Mouse (Mus musculus) stomach, postnatal 0 days (tissue): Measurements from ENCODE around the gene Gm7029. TPM values are rescaled to one million over a fixed set of nuclear protein-coding genes. Genes with fewer than 3 reads are reported as not detected.
A peak's percentile ranks its signal among the peaks of the same experiment; 100 is the strongest.
"Not testable (repeated sequence)": the region's sequence is repeated elsewhere in the genome, so short reads cannot be mapped to it uniquely, and the experiment has no call there.

Experiments
- ATAC-seq: fragments of 200-750 bp; cut with Nextera tagmentation; 2 replicates; pipeline ENCODE4 v1.8.0; 2017; ENCODE audit not compliant: low FRiP score, low TSS enrichment
- DNase-seq: peaks from one replicate; pipeline ENCODE4 v3.0.0-alpha.2; 2016; ENCODE audit warnings: low spot score
- H3K27ac ChIP-seq: fragments of 300-500 bp; sonication (generic); replicated peaks from 2 replicates; pipeline ENCODE4 v1.5.1; 2014; ENCODE audit warnings: mild to moderate bottlenecking, control low read depth
- H3K27me3 ChIP-seq: fragments of 300-500 bp; sonication (generic); 2 replicates; pipeline ENCODE4 v1.6.1; 2014; ENCODE audit warnings: low read length; ENCODE audit not compliant: control insufficient read depth, insufficient read depth
- H3K36me3 ChIP-seq: fragments of 300-500 bp; sonication (generic); 2 replicates; pipeline ENCODE4 v1.6.1; 2014; ENCODE audit warnings: low read length, mixed read lengths; ENCODE audit not compliant: control insufficient read depth, insufficient read depth
- H3K4me1 ChIP-seq: fragments of 300-500 bp; sonication (generic); replicated peaks from 2 replicates; pipeline ENCODE4 v1.6.1; 2014; ENCODE audit warnings: antibody characterized with exemption; ENCODE audit not compliant: control insufficient read depth, insufficient read depth
- H3K4me2 ChIP-seq: fragments of 300-500 bp; sonication (generic); replicated peaks from 2 replicates; pipeline ENCODE4 v1.6.1; 2014; ENCODE audit warnings: low read depth, mild to moderate bottlenecking, control low read depth, moderate library complexity
- H3K4me3 ChIP-seq: fragments of 300-500 bp; sonication (generic); 2 replicates; pipeline ENCODE4 v1.5.1; 2014; ENCODE audit warnings: low read depth, low read length, control low read depth
- H3K9ac ChIP-seq: fragments of 300-500 bp; sonication (generic); 2 replicates; pipeline ENCODE4 v1.6.1; 2014; ENCODE audit warnings: mild to moderate bottlenecking, low read length, control low read depth, mixed read lengths
- H3K9me3 ChIP-seq: fragments of 300-500 bp; sonication (generic); 2 replicates; pipeline ENCODE4 v1.6.1; 2016; ENCODE audit warnings: low read length; ENCODE audit not compliant: control insufficient read depth
- CTCF ChIP-seq: IDR thresholded peaks from 2 replicates; pipeline ENCODE4 v1.5.1; 2016; ENCODE audit warnings: antibody characterized with exemption, low read depth, mild to moderate bottlenecking, moderate library complexity
- EP300 ChIP-seq: optimal IDR thresholded peaks from 2 replicates; pipeline ENCODE3; 2016; ENCODE audit warnings: antibody characterized with exemption
- WGBS: fragments of 180-500 bp; shearing (Covaris S2); extraction: QIAGEN DNeasy Blood & Tissue Kit; methylation state at CpG from one replicate; pipeline ENCODE4 v1.1.7; 2014; 5-methylcytosine and 5-hydroxymethylcytosine counted together
- polyA plus RNA-seq: library from polyadenylated mRNA; unstranded; fragments of >200 nt; fragmentation: Nextera tagmentation; extraction: Ambion mirVana; gene quantifications from 2 replicates; pipeline ENCODE4 v1.2.1, GENCODE M21; 2015

The Gm7029 gene
- polyA plus RNA-seq, 1 experiment from 2014 or later = not detected

DNA sequence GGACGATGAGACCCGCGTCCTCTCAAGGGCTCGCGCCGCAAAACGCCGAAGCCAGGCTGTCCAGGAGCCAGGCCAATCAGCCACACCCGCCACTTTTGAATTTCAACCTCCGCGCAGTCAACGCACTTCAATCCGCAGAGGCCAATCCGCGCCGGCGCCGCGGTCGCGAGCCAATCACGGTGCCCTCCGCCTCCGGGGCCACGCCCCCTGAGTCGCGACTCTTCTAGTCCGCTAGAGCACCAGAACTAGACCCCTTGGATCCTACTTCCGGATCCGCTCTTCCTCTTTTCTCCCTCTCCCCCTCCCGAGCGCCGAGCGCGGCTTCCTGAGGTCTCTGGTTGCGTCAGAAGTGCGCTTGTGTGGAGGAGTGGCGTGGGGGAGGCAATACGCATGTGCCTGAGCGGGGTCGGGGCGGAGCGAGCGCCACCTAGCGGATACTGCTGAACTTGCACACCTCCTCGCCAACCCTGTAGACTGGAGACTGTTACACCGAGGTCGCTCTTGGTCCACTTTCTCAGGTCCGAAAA, 17.0 kb downstream of the Gm7029 start, which contains the start of gene Kifc1:
Kifc1 (minus strand) TSS at position 129 of the 527 bp plus-strand sequence.
- Histone ChIP-seq H3K4me2 (peak within 1 kb of the TSS; percentile 69), H3K9me3 (no peaks in the 10 kb centered on the region), H3K9ac (peak within 1 kb of the TSS; percentile 55), H3K4me3 (peak within 1 kb of the TSS; percentile 57), H3K4me1 (no peaks in the 10 kb centered on the region), H3K27me3 (no peaks in the 10 kb centered on the region), H3K27ac (no peak within 1 kb of the TSS), H3K36me3 (no peaks in the 10 kb centered on the region)
- DNase-seq (peak; percentile 99), ATAC-seq (peak; percentile 99)
- WGBS = 1% methylated on average over 37 of the region's 49 CpGs
- TF ChIP-seq CTCF = peak; percentile 100
- no peak for TF ChIP-seq EP300

DNA sequence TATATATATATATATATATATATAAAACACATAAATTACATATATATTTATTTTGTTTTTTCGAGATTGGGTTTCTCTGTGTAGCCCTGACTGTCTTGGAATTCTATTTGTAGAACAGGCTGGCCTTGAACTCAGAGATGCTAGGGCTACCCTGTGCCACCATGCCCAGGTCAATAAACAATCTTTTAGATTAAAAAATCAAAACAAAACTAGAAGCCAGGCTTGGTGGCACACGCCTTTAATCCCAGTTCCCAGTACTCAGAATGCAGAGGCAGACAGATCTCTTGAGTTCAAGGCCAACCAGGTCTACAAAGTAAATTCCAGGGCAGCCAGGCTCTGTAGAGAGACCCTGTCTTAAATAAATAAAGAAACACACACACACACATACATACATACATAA, 17.7 kb downstream of the Gm7029 start:
- Histone ChIP-seq H3K27ac (no peak overlapping the region), H3K4me3 (no peak overlapping the region), H3K9me3 (no peaks in the 10 kb centered on the region), H3K27me3 (no peaks in the 10 kb centered on the region), H3K36me3 (no peaks in the 10 kb centered on the region), H3K9ac (no peak overlapping the region), H3K4me2 (no peak overlapping the region), H3K4me1 (no peaks in the 10 kb centered on the region)
- ATAC-seq = no peak
- WGBS = 50% methylated on average over 2 of the region's 2 CpGs
- no peak for DNase-seq
- no peak for TF ChIP-seq EP300
- no peak for TF ChIP-seq CTCF

DNA sequence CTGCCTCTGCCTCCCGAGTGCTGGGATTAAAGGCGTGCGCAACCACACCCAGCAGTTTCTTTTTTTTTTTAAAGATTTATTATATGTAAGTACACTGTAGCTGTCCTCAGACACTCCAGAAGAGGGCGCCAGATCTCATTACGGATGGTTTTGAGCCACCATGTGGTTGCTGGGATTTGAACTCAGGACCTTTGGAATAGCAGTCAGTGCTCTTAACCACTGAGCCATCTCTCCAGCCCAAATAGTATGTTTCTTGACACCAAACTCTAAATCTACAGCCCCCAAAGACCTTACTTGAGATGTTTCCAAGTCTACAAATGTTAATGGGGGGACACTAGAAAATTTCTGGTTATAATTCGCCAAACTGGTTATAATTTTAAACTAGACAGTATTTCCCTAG, 18.3 kb downstream of the Gm7029 start:
- 61% methylated on average over 6 of the region's 6 CpGs for WGBS

DNA sequence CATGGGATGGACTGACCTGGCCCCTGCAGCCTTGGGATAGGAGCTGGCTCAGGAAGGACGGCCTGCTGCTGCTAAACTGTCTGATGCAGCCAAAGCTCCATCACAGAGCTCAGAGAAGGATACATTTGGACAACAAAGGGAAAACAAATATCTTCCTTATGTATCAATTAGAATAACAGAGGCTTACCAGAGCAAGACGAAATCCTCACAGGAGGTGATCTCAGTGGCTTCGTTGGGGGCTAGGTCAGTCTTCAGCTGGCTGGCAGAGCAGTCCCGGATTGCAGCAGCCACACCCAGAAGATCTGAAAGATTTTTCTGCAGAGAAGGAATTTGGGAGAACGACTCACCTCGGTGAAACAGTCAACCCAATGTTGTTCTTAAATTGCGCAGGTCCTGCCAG, 18.8 kb downstream of the Gm7029 start:
- DNase-seq = no peak
- Histone ChIP-seq H3K27ac (no peak overlapping the region), H3K27me3 (no peaks in the 10 kb centered on the region), H3K4me2 (no peak overlapping the region), H3K9ac (no peak overlapping the region), H3K4me3 (no peak overlapping the region), H3K4me1 (no peaks in the 10 kb centered on the region), H3K9me3 (no peaks in the 10 kb centered on the region), H3K36me3 (no peaks in the 10 kb centered on the region)
- TF ChIP-seq CTCF = no peak
- no peak for TF ChIP-seq EP300
- 18% methylated on average over 7 of the region's 7 CpGs for WGBS
- ATAC-seq = no peak

More for the DNA sequence above, 18.3 kb downstream of the Gm7029 start:
- not testable (repeated sequence) for DNase-seq, H3K36me3 ChIP-seq, H3K4me2 ChIP-seq, H3K9me3 ChIP-seq, ATAC-seq, H3K4me1 ChIP-seq, H3K27ac ChIP-seq, H3K27me3 ChIP-seq, H3K9ac ChIP-seq, H3K4me3 ChIP-seq
- TF ChIP-seq CTCF = peak; percentile 28; the same call in 1 of the 2 replicates

DNA sequence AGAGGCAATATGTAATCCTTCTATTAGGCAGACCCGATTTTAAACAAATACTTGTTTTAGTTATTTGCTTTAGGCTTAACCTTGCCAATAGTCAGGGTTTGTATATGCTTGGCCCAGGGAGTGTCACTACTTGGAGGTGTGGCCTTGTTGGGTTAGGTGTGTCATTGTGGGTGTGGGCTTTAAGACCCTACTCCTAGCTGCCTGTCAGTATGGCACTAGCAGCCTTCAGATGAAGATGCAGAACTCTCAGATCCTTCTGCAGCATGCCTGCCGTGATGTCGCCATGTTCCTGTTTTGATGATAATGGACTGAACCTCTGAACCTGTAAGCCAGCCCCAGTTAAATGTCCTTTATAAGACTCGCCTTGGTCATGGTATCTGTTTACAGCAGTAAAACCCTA, 19.4 kb downstream of the Gm7029 start:
- whole genome bisulfite sequencing = 53% methylated on average over 4 of the region's 4 CpGs
- not testable (repeated sequence) for DNase-seq, H3K4me2 ChIP-seq, H3K27me3 ChIP-seq, ATAC-seq, H3K4me3 ChIP-seq, H3K36me3 ChIP-seq, H3K9ac ChIP-seq, H3K9me3 ChIP-seq, H3K27ac ChIP-seq, H3K4me1 ChIP-seq

DNA sequence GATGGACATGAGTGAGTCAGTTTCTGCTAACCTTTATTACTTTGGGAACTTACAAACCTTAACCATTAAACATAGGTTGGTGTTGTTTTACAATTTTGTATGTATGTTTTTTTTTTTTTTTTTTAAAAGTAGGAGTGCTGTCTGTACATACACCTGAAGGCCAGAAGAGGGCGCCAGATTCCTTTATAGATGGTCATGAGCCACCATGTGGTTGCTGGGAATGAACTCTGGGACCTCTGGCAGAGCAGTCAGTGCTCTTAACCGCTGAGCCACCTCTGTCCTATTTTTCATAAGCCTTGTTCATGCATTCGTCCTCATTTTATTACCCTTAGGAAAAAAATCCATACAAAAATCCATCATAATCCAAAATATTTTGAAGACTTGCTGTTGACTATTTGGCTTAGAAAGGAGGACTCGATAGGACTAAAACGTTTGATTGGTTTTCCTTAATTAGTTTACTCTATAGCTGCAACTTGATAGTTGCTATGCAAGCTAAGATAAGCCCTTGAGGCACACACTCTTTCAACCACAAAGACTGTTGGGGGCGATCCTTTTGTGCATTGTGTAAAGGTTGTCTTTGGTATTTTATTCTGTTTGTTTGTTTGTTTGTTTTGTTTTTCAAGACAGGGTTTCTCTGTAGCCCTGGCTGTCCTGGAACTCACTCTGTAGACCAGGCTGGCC, 23.6 kb downstream of the Gm7029 start:
- TF ChIP-seq CTCF = peak; percentile 83
- no peak for TF ChIP-seq EP300
- Histone ChIP-seq H3K27me3 (no peaks in the 10 kb centered on the region), H3K27ac (no peak overlapping the region), H3K4me2 (no peak overlapping the region), H3K9me3 (no peaks in the 10 kb centered on the region), H3K36me3 (no peaks in the 10 kb centered on the region), H3K4me3 (no peak overlapping the region), H3K9ac (no peak overlapping the region), H3K4me1 (no peaks in the 10 kb centered on the region)
- 35% methylated on average over 6 of the region's 6 CpGs for WGBS
- no peak for ATAC-seq
- peak; percentile 70 for DNase-seq

DNA sequence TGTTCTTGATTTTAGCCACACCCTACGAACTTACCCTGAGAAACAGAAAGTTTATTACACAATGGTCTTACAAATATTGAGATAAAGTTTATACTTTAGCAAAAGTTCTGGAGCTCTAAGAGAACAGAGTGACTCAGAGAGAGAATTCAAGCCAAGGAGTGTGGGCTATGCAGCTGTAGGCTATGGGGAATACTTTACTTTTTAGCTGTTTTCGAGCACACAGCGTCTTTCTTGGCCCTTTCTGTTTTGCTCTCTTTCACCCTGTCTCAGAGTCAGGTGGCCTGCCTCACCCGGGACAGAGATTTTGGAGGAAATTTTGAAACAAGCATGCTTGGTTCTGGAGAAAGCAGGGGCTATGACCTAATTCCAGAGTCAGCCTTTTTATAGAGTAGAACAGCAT, 24.6 kb downstream of the Gm7029 start:
- H3K27ac ChIP-seq, DNase-seq, H3K4me3 ChIP-seq, H3K4me1 ChIP-seq, H3K9ac ChIP-seq, ATAC-seq, H3K36me3 ChIP-seq, H3K9me3 ChIP-seq, H3K27me3 ChIP-seq, H3K4me2 ChIP-seq: not testable (repeated sequence)
- 61% methylated on average over 4 of the region's 4 CpGs for WGBS
